Mouse (Mus musculus) yolk sac, embryonic 10.5 days (tissue): ENCODE results near the gene Mboat2.

ENCODE experiments used
- DNase-seq: peaks from one replicate; pipeline ENCODE4 v3.0.0-alpha.2; 2017; ENCODE audit warnings: low spot score

The Mboat2 gene

GRCm38 (mm10) chr12:25012555-25013540 is 182.2 kb downstream of the Mboat2 start:
- DNase-seq = no peak
